Mouse (Mus musculus): ENCODE data around the gene Atf7. TPM values are rescaled to one million over a fixed set of nuclear protein-coding genes. Genes with fewer than 3 reads are reported as not detected.
A peak's percentile ranks its signal among the peaks of the same experiment; 100 is the strongest.

The Atf7 gene
- polyA plus RNA-seq, 1 experiment from 2014 or later = 43.5 TPM

DNA sequence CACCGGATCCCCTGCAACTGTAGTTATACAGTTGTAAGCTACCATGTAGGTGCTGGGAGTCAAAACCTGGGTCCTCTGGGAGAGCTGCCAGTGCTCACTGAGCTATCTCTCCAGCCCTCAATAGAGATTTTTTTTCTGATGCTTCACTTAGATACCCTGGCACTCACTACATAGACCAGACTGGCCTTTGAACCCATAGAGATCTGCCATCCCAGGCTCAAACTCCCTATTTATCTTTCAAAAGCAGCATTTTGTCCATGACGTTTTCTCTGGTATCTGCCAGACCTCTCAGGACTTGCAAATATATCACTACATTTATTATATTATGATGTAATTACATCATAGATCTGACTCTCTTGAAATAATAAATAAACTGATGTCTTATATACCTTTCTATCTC is 46.9 kb downstream of the Atf7 start:
- no peak overlapping the region for H3K4me2 ChIP-seq
- H3K4me1 ChIP-seq (ENCODE audit: insufficient read depth) = no peaks in the 10 kb centered on the region
- no peak overlapping the region for H3K4me3 ChIP-seq (ENCODE audit: low read depth, low read length)
- TF ChIP-seq CTCF (IDR thresholded peaks at IDR 0.05; ENCODE audit: low read depth) = no peak
- no peak overlapping the region for H3K9ac ChIP-seq
- no peak overlapping the region for H3K27ac ChIP-seq (ENCODE audit: low read depth)
- H3K27me3 ChIP-seq (ENCODE audit: insufficient read depth, low read length) = no peaks in the 10 kb centered on the region
- ATAC-seq (ENCODE audit: insufficient read depth) = no peak
- no peak for DNase-seq
- 75% methylated on average over 2 of the region's 2 CpGs for WGBS
- no peaks in the 10 kb centered on the region for H3K9me3 ChIP-seq (ENCODE audit: low read depth, low read length)
- H3K36me3 ChIP-seq (ENCODE audit: insufficient read depth) = no peaks in the 10 kb centered on the region

DNA sequence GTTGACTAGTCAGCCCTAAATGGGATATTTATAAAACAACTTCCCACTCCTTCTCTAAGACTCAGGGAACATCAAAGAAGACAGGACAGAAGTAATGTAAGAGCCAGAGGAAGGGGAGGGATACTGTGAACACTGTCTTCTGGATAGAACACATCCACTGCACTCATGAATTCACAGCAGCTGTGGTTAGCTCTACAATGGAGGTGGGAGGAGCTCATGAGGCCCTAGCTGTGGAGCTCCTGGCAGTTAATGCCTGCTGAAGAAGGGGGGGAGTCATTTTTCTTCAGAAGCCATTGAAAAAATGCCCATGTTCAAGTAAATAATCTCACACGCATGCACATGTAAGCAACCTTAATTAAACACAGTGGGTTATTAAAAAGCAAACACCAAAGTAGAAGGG is 48.3 kb downstream of the Atf7 start:
- Histone ChIP-seq H3K27me3 (ENCODE audit: insufficient read depth, low read length) (no peaks in the 10 kb centered on the region), H3K4me2 (no peak overlapping the region), H3K4me1 (ENCODE audit: insufficient read depth) (no peaks in the 10 kb centered on the region), H3K9me3 (ENCODE audit: low read depth, low read length) (no peaks in the 10 kb centered on the region), H3K27ac (ENCODE audit: low read depth) (no peak overlapping the region), H3K36me3 (ENCODE audit: insufficient read depth) (no peaks in the 10 kb centered on the region), H3K4me3 (ENCODE audit: low read depth, low read length) (no peak overlapping the region), H3K9ac (no peak overlapping the region)
- 84% methylated on average over 1 of the region's 1 CpGs for WGBS
- TF ChIP-seq CTCF (IDR thresholded peaks at IDR 0.05; ENCODE audit: low read depth) = no peak
- ATAC-seq (ENCODE audit: insufficient read depth) (no peak), DNase-seq (peak; percentile 17)

DNA sequence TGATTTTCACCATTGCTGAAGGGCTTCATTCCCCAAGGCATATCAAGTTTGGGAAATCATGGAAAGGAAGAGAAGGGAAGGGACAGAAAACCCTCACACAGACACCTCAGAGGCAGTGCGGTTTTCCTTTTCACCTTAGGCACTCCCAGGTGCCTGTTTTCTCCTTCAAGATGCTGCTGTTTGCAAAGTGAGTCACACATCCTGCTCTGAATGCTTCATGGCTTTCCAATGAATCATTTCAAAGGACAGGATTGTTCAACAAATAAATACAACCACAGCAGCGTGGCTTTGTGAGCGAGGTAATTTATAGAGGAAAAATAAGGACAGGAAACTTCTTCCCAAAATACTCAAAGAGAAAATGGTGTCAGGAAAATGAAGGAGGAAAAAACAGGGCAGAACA is 53.2 kb downstream of the Atf7 start:
- TF ChIP-seq CTCF (IDR thresholded peaks at IDR 0.05; ENCODE audit: low read depth) = no peak
- Histone ChIP-seq H3K36me3 (ENCODE audit: insufficient read depth) (no peaks in the 10 kb centered on the region), H3K9me3 (ENCODE audit: low read depth, low read length) (no peaks in the 10 kb centered on the region), H3K27ac (ENCODE audit: low read depth) (no peak overlapping the region), H3K27me3 (ENCODE audit: insufficient read depth, low read length) (no peaks in the 10 kb centered on the region), H3K4me2 (no peak overlapping the region), H3K4me3 (ENCODE audit: low read depth, low read length) (no peak overlapping the region), H3K9ac (no peak overlapping the region), H3K4me1 (ENCODE audit: insufficient read depth) (no peaks in the 10 kb centered on the region)
- DNase-seq = no peak
- 57% methylated on average over 3 of the region's 3 CpGs for WGBS
- ATAC-seq (ENCODE audit: insufficient read depth) = no peak

DNA sequence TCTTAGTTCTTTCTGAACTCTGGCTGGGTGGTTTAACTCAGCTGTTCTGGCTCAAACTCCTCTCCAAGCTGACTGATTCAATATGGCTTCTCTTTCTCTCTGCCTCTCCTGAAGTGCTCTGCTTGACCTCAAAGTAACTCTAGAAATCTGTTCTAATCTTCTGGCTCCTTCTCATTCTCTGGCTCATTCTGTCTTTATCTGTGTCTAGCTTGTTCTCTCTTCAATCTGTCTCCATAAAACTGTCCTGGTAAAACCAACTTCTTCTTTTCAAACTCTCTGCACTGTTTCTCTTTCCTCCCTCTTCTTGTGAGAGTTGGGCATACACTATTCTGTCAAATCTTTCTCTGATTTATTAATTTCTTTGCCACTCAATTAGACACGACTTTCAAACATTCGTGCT is 57.4 kb downstream of the Atf7 start:
- no peak overlapping the region for H3K27ac ChIP-seq (ENCODE audit: low read depth)
- peaks cover 11% of the 10 kb centered on the region; the same call in 1 of the 2 replicates for H3K36me3 ChIP-seq (ENCODE audit: insufficient read depth)
- ATAC-seq (ENCODE audit: insufficient read depth) (no peak), DNase-seq (no peak)
- H3K4me2 ChIP-seq = no peak overlapping the region
- no peak overlapping the region for H3K4me3 ChIP-seq (ENCODE audit: low read depth, low read length)
- 69% methylated on average over 2 of the region's 2 CpGs for WGBS
- no peak for TF ChIP-seq CTCF (IDR thresholded peaks at IDR 0.05; ENCODE audit: low read depth)
- H3K9me3 ChIP-seq (ENCODE audit: low read depth, low read length) = no peaks in the 10 kb centered on the region
- H3K27me3 ChIP-seq (ENCODE audit: insufficient read depth, low read length) = no peaks in the 10 kb centered on the region
- no peaks in the 10 kb centered on the region for H3K4me1 ChIP-seq (ENCODE audit: insufficient read depth)
- H3K9ac ChIP-seq = no peak overlapping the region

DNA sequence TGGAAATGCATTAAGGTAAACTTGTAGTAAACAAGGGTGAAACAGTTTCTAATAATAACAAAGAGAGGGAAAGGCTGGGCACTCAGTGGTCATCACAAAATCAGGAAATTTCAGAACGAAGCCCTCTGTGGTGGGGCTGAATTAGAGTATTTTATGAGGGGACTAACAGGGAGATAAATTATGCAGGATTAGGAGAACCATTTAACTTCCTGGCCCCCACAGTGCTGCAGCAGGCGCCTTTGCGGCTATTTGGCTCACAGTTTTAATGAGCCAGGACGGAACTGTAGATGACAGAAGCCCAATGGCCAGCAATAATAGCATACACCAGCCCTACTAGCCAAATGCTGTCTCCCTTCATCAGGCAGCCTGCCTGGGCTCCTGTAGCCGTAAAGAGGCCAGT is 61.6 kb downstream of the Atf7 start:
- H3K4me1 ChIP-seq (ENCODE audit: insufficient read depth) = no peaks in the 10 kb centered on the region
- no peaks in the 10 kb centered on the region for H3K27me3 ChIP-seq (ENCODE audit: insufficient read depth, low read length)
- 85% methylated on average over 5 of the region's 5 CpGs for WGBS
- no peak overlapping the region for H3K4me2 ChIP-seq
- peaks cover 27% of the 10 kb centered on the region; the same call in 1 of the 2 replicates for H3K36me3 ChIP-seq (ENCODE audit: insufficient read depth)
- ATAC-seq (ENCODE audit: insufficient read depth) = no peak
- H3K27ac ChIP-seq (ENCODE audit: low read depth) = no peak overlapping the region
- no peak overlapping the region for H3K9ac ChIP-seq
- no peaks in the 10 kb centered on the region for H3K9me3 ChIP-seq (ENCODE audit: low read depth, low read length)
- no peak for DNase-seq
- no peak for TF ChIP-seq CTCF (IDR thresholded peaks at IDR 0.05; ENCODE audit: low read depth)
- H3K4me3 ChIP-seq (ENCODE audit: low read depth, low read length) = no peak overlapping the region

DNA sequence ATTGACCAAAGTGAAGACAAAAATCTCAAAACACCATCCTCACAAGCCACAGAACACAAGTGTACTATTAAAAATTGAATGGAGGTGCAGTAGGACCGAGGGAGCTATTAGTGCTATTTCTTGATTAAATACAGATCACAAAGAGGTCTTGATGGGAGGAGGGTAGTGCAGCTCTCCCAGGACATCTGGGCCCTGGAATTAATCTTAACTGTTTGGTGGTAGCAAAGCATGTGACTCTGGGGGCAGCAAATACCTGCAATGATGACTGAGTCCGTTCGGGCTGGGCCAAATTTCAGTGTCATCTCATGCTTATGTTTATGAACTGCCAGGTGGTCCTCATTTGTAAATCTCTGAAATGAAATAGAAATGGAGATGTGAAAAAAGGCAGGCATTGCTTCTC is 62.2 kb downstream of the Atf7 start:
- H3K4me2 ChIP-seq = no peak overlapping the region
- no peaks in the 10 kb centered on the region for H3K27me3 ChIP-seq (ENCODE audit: insufficient read depth, low read length)
- H3K9me3 ChIP-seq (ENCODE audit: low read depth, low read length) = no peaks in the 10 kb centered on the region
- ATAC-seq (ENCODE audit: insufficient read depth) (no peak), DNase-seq (no peak)
- H3K36me3 ChIP-seq (ENCODE audit: insufficient read depth) = peaks cover 27% of the 10 kb centered on the region; the same call in 1 of the 2 replicates
- WGBS = 80% methylated on average over 3 of the region's 3 CpGs
- no peaks in the 10 kb centered on the region for H3K4me1 ChIP-seq (ENCODE audit: insufficient read depth)
- no peak overlapping the region for H3K4me3 ChIP-seq (ENCODE audit: low read depth, low read length)
- H3K9ac ChIP-seq = no peak overlapping the region
- TF ChIP-seq CTCF (IDR thresholded peaks at IDR 0.05; ENCODE audit: low read depth) = no peak
- H3K27ac ChIP-seq (ENCODE audit: low read depth) = no peak overlapping the region

DNA sequence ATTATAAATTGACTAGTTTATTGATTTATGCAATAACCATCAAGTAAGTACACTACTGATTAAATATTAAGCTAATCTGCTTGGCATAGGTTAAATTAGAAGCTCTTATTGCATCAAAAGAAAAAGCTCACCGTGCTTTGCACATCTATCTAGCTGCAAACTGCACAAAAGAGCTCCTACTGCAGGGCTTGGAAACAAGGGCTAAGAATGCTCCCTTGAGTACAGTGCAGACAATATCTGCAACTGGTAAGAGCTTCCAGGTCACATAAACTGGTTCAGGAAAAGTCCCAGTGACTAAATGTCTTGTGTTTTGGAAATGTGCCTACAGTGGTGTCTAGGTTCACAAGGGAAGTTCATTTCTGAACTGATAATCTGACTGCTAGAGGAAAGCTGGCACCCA is 62.8 kb downstream of the Atf7 start:
- H3K27ac ChIP-seq (ENCODE audit: low read depth) = no peak overlapping the region
- no peak overlapping the region for H3K9ac ChIP-seq
- ATAC-seq (ENCODE audit: insufficient read depth) (no peak), DNase-seq (no peak)
- peaks cover 27% of the 10 kb centered on the region; the same call in 1 of the 2 replicates for H3K36me3 ChIP-seq (ENCODE audit: insufficient read depth)
- TF ChIP-seq CTCF (IDR thresholded peaks at IDR 0.05; ENCODE audit: low read depth) = no peak
- no peak overlapping the region for H3K4me3 ChIP-seq (ENCODE audit: low read depth, low read length)
- H3K4me1 ChIP-seq (ENCODE audit: insufficient read depth) = no peaks in the 10 kb centered on the region
- 96% methylated on average over 1 of the region's 1 CpGs for WGBS
- H3K9me3 ChIP-seq (ENCODE audit: low read depth, low read length) = no peaks in the 10 kb centered on the region
- no peaks in the 10 kb centered on the region for H3K27me3 ChIP-seq (ENCODE audit: insufficient read depth, low read length)
- H3K4me2 ChIP-seq = no peak overlapping the region

DNA sequence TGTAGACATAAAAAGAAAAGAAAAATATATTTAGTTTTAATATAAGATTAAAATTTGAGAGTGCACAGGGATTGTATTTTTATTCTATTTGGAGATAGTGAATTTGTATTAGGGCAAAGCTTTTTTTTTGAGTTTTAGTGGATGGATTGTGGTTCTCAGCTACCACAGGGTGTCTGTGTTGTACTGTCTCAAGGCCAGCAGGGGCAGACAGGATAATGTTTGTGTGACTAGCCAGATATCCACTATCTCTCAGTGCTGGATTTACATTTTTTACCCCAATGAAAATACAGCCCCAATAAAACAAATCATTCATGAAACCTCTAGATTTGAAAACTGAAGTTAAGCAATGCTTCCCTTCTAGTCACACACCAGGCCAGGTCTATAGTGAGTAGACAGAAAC is 67.7 kb downstream of the Atf7 start:
- DNase-seq = peak; percentile 16
- Histone ChIP-seq H3K36me3 (ENCODE audit: insufficient read depth) (peaks cover 52% of the 10 kb centered on the region), H3K4me1 (ENCODE audit: insufficient read depth) (no peaks in the 10 kb centered on the region)

More for the DNA sequence above, 67.7 kb downstream of the Atf7 start:
- Histone ChIP-seq H3K27me3 (ENCODE audit: insufficient read depth, low read length) (no peaks in the 10 kb centered on the region), H3K9me3 (ENCODE audit: low read depth, low read length) (no peaks in the 10 kb centered on the region), H3K4me3 (ENCODE audit: low read depth, low read length) (no peak overlapping the region), H3K9ac (no peak overlapping the region), H3K27ac (ENCODE audit: low read depth) (no peak overlapping the region), H3K4me2 (no peak overlapping the region)
- ATAC-seq (ENCODE audit: insufficient read depth) = no peak
- TF ChIP-seq CTCF (IDR thresholded peaks at IDR 0.05; ENCODE audit: low read depth) = peak; percentile 25; the same call in 1 of the 2 replicates
